Comparison of ENCODE assay signal across 7 mouse cellular contexts in genomic region chr1:134555240-134555870, GRCm38 (mm10). TPM values are rescaled to one million over a fixed set of nuclear protein-coding genes. Genes with fewer than 3 reads are reported as not detected.
DNase-seq lines count a peak whose midpoint lies in the region; ATAC-seq and TF ChIP-seq lines count a peak whose summit lies in the region.

No protein-coding gene starts in this region.

- peak overlapping the region; percentile 65 for H3K4me2 ChIP-seq in hindbrain, postnatal 0 days (ENCODE audit: low read depth, low read length)

- H3K4me1 ChIP-seq in ES-E14 (ENCODE audit: control insufficient read depth in 2 of 2, insufficient read depth in 2 of 2, low read length in 2 of 2, poor library complexity in 1 of 2) = peaks cover 13 to 16% of the 10 kb centered on the region in 2 experiments; a peak in 3 of 4 replicates
- H3K4me1 ChIP-seq in brown adipose tissue, adult 24 weeks (ENCODE audit: control insufficient read depth, insufficient read depth, insufficient read length, low read length) = peaks cover 5% of the 10 kb centered on the region; the same call in 1 of the 2 replicates
- H3K4me1 ChIP-seq in hindbrain, postnatal 0 days (ENCODE audit: insufficient read depth, low read length) = peaks cover 5% of the 10 kb centered on the region; the same call in 1 of the 2 replicates
- peaks cover 19% of the 10 kb centered on the region for H3K4me1 ChIP-seq in testis, adult 2 months (ENCODE audit: control insufficient read depth, insufficient read depth, low read length)

- ATAC-seq in hindbrain, postnatal 0 days = no peak

- TF ChIP-seq POLR2A in testis, adult 2 months (IDR thresholded peaks at IDR 0.05; ENCODE audit: control insufficient read depth, low read depth, low read length) = 0 out of 2 replicates have a peak, but pooled peaks have one; percentile 10

- no peaks in the 10 kb centered on the region for H3K9me3 ChIP-seq in ES-E14 (ENCODE audit: control insufficient read depth, insufficient read depth, low read depth, low read length)
- H3K9me3 ChIP-seq in hindbrain, postnatal 0 days (ENCODE audit: low read length) = no peaks in the 10 kb centered on the region

- DNase-seq in ES-E14 (ENCODE audit: low read depth, low spot score) = no peak
- DNase-seq in hindbrain, postnatal 0 days (ENCODE audit: low spot score) = no peak
- DNase-seq in lung, postnatal 14 days = peak; percentile 38
- DNase-seq in adrenal gland, postnatal 25 days = no peak
- DNase-seq in adrenal gland, adult 2 months = no peak

- in situ Hi-C loops in ES-E14 (cut with MboI; ENCODE audit: low sequenced_read_pairs in 2 of 2, unreplicated experiment in 2 of 2) = no loop called here

- WGBS in hindbrain, postnatal 0 days = 34% methylated on average over 13 of the region's 13 CpGs

- no peaks in the 10 kb centered on the region for H3K27me3 ChIP-seq in hindbrain, postnatal 0 days (ENCODE audit: insufficient read depth, low read length)
- no peaks in the 10 kb centered on the region for H3K27me3 ChIP-seq in testis, adult 2 months (ENCODE audit: control insufficient read depth, insufficient read depth, low read length)

- peak overlapping the region; percentile 77 to 80 for H3K4me3 ChIP-seq in ES-E14 (ENCODE audit: insufficient read depth in 1 of 2, low read depth in 1 of 2, low read length in 2 of 2, poor library complexity in 1 of 2, severe bottlenecking in 1 of 2)
- peak overlapping the region; percentile 76; the same call in 1 of the 2 replicates for H3K4me3 ChIP-seq in brown adipose tissue, adult 24 weeks (ENCODE audit: insufficient read depth, low read depth, low read length)
- no peak overlapping the region; the same call in 1 of the 2 replicates for H3K4me3 ChIP-seq in hindbrain, postnatal 0 days (ENCODE audit: low read length)
- H3K4me3 ChIP-seq in testis, adult 2 months (ENCODE audit: control insufficient read depth, low read depth, low read length) = peak overlapping the region; percentile 95

- peak overlapping the region; percentile 87 for H3K9ac ChIP-seq in ES-E14 (ENCODE audit: insufficient read depth, low read depth, low read length, poor library complexity, severe bottlenecking)
- H3K9ac ChIP-seq in hindbrain, postnatal 0 days (replicated peaks; ENCODE audit: low read length) = no peak overlapping the region; the same call in 1 of the 2 replicates

- H3K36me3 ChIP-seq in ES-E14 (ENCODE audit: control insufficient read depth, insufficient read depth, low read length, poor library complexity, severe bottlenecking) = no peaks in the 10 kb centered on the region
- no peaks in the 10 kb centered on the region for H3K36me3 ChIP-seq in hindbrain, postnatal 0 days (ENCODE audit: insufficient read depth, low read length)
- no peaks in the 10 kb centered on the region for H3K36me3 ChIP-seq in testis, adult 2 months (ENCODE audit: control insufficient read depth, insufficient read depth, low read length)

- no peak for TF ChIP-seq CTCF in hindbrain, postnatal 0 days (IDR thresholded peaks at IDR 0.05; ENCODE audit: low read depth)
- TF ChIP-seq CTCF in testis, adult 2 months (IDR thresholded peaks at IDR 0.05; ENCODE audit: control insufficient read depth, insufficient read depth, insufficient replicate concordance, low read depth, low read length) = no peak

- H3K27ac ChIP-seq in ES-E14 (ENCODE audit: insufficient read depth, low read depth, low read length, poor library complexity, severe bottlenecking) = peak overlapping the region; percentile 85
- H3K27ac ChIP-seq in brown adipose tissue, adult 24 weeks (replicated peaks; ENCODE audit: low read depth, low read length) = no peak overlapping the region
- 0 out of 2 replicates have a peak overlapping the region, but pooled peaks have one; percentile 87 for H3K27ac ChIP-seq in hindbrain, postnatal 0 days
- H3K27ac ChIP-seq in testis, adult 2 months (ENCODE audit: control insufficient read depth, insufficient read depth, low read depth, low read length) = peak overlapping the region; percentile 95

TF ChIP-seq in ES-E14, 5 proteins besides CTCF, POLR2A, EP300 and RAD21:
- TF ChIP-seq ZC3H11A (IDR thresholded peaks at IDR 0.05; ENCODE audit: borderline replicate concordance, low read depth, low read length) (no peak), HCFC1 (IDR thresholded peaks at IDR 0.05; ENCODE audit: borderline replicate concordance, insufficient read depth, low read length) (peak; percentile 27; the same call in 1 of the 2 replicates), ZNF384 (IDR thresholded peaks at IDR 0.05; ENCODE audit: low read depth, low read length) (no peak), MAFK (IDR thresholded peaks at IDR 0.05; ENCODE audit: insufficient read depth, low read depth, low read length) (peak; percentile 100), CHD2 (IDR thresholded peaks at IDR 0.05; ENCODE audit: low read depth, low read length) (no peak)

RNA-seq across cellular contexts. Expression of gene Kdm5b, which starts 4.6 kb away (rescaled TPM):
- total RNA-seq in ES-E14 (2012; rRNA removed) = 127 and 182 TPM in 2 replicates
- polyA plus RNA-seq in brown adipose tissue, adult 24 weeks (2012; ENCODE audit: insufficient read depth, insufficient read length, missing spikeins) = 6.8 and 8.9 TPM in 2 replicates
- 55.7 and 59.2 TPM in 2 replicates for total RNA-seq in hindbrain, postnatal 0 days (2014; rRNA removed)
- 41.9 and 42.1 TPM in 2 replicates for polyA plus RNA-seq in hindbrain, postnatal 0 days (2015; fragmentation: Nextera tagmentation; extraction: Ambion mirVana)
- polyA plus RNA-seq in testis, adult 2 months (2012; rRNA removed) = 42.2 and 43.6 TPM in 2 replicates
- total RNA-seq in adrenal gland, postnatal 25 days (2021) = 45.5 and 55.4 TPM in 2 replicates
- 10 to 100 TPM; 36.0 TPM for total RNA-seq in adrenal gland, adult 2 months (2021)
- polyA plus RNA-seq in adrenal gland, adult 2 months (2012; rRNA removed) = 22.3 and 23.5 TPM in 2 replicates

RNA-seq across cellular contexts. Expression of gene Mgat4e, which starts 5.9 kb away (rescaled TPM):
- total RNA-seq in ES-E14 (2012; rRNA removed) = 0.76 and 2.1 TPM in 2 replicates
- polyA plus RNA-seq in brown adipose tissue, adult 24 weeks (2012; ENCODE audit: insufficient read depth, insufficient read length, missing spikeins) = not detected in 2 replicates
- 0.18 TPM in 1 of 2 replicates, not detected in the other for total RNA-seq in hindbrain, postnatal 0 days (2014; rRNA removed)
- polyA plus RNA-seq in hindbrain, postnatal 0 days (2015; fragmentation: Nextera tagmentation; extraction: Ambion mirVana) = not detected in 2 replicates
- 87.2 and 108 TPM in 2 replicates for polyA plus RNA-seq in testis, adult 2 months (2012; rRNA removed)
- total RNA-seq in adrenal gland, postnatal 25 days (2021) = not detected in 2 replicates
- total RNA-seq in adrenal gland, adult 2 months (2021) = not detected
- not detected in 2 replicates for polyA plus RNA-seq in adrenal gland, adult 2 months (2012; rRNA removed)
